Mouse (Mus musculus): Measurements from ENCODE around the gene Ugcg.

DNA sequence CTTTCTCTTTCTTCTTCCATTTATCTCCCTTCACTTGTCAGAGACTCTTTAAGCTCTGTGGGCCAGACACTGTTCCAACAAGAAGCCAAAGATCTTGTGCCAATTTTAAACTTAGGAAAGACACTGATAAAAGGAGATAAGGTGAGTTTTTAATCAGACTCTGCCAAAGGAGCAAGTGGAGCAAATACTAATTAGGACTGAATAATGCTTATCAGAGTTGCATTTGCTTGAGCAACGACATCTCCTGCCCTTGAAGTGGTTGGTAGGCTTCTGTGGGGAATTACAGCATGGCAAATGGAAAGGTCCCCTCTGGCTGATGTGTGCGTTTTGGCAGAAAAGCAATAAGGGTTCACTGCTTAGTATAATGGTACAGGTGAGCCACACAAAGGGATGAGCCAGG is 31.4 kb upstream of the Ugcg start:
- TF ChIP-seq CTCF (conservative IDR thresholded peaks at IDR 0.05; ENCODE audit: low read length) (no peak), POU5F1 (IDR thresholded peaks at IDR 0.05; ENCODE audit: borderline replicate concordance, low read length) (no peak), NANOG (IDR thresholded peaks at IDR 0.05; ENCODE audit: borderline replicate concordance, low read length) (no peak)

Measured in E14TG2a.4 (cell line).